Mouse (Mus musculus) E14TG2a.4 (cell line): Measurements from ENCODE around the gene BC005537.

ENCODE experiments used
- CTCF ChIP-seq: conservative IDR thresholded peaks from 2 replicates; pipeline ENCODE4 v1.5.1; 2014; ENCODE audit warnings: low read length
- NANOG ChIP-seq: IDR thresholded peaks from 2 replicates; pipeline ENCODE4 v1.6.1; 2014; ENCODE audit warnings: borderline replicate concordance, low read length, mixed read lengths

DNA sequence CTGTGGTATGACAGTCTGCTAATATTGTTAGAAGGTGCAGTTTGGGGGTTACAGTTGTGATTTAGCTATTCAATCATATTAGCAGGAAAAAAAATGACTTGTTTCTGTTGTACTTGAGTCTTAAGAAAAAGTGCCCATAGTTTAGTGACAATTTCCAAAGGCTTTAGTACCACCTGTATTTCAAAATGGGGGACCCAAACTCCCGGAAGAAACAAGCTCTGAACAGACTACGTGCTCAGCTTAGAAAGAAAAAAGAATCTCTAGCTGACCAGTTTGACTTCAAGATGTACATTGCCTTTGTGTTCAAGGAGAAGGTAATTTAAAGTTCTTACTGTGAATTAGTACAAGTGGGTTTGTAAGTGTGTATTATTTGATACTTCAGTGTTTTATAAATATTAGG is 1.7 kb downstream of the BC005537 start:
- TF ChIP-seq CTCF (no peak), NANOG (no peak)
